ENCODE assay signal across 19 mouse cellular contexts in genomic region chr1:134638041-134638440, GRCm38 (mm10). TPM values are rescaled to one million over a fixed set of nuclear protein-coding genes. Genes with fewer than 3 reads are reported as not detected.
DNase-seq lines count a peak whose midpoint lies in the region; ATAC-seq and TF ChIP-seq lines count a peak whose summit lies in the region.
"Had no signal": no experiment of that assay in that cellular context is flagged by ENCODE, and none has a peak within 500 bp of the region (broad histone marks: within the 10 kb centered on the region; RNA-seq: fewer than 3 reads in every experiment).

No protein-coding gene starts in this region.

- DNase-seq in hindbrain, embryonic 11.5 days (ENCODE audit: low spot score) = no peak
- DNase-seq in left cerebral cortex, postnatal 14 days (ENCODE audit: low spot score in 2 of 2) = peak; percentile 53 to 62
- DNase-seq in left cerebral cortex, postnatal 10 days (ENCODE audit: extremely low spot score in 1 of 2, low spot score in 2 of 2) = no peak
- DNase-seq in stomach, postnatal 0 days (ENCODE audit: low spot score) = no peak
- no peak for DNase-seq in spleen, adult 12 weeks (ENCODE audit: low spot score)
- DNase-seq: B cell, adult 2 months had no signal

- no peak overlapping the region for H3K27ac ChIP-seq in hindbrain, embryonic 16.5 days (ENCODE audit: low read depth, low read length)
- H3K27ac ChIP-seq in hindbrain, embryonic 11.5 days (ENCODE audit: low read depth, low read length) = no peak overlapping the region
- H3K27ac ChIP-seq in stomach, embryonic 16.5 days (ENCODE audit: low read length) = peak overlapping the region; percentile 8; the same call in 1 of the 2 replicates
- no peak overlapping the region for H3K27ac ChIP-seq in stomach, postnatal 0 days (replicated peaks)
- H3K27ac ChIP-seq: forebrain, embryonic 15.5 days; hindbrain, embryonic 10.5 days; hindbrain, postnatal 0 days; liver, embryonic 14.5 days; macrophage; midbrain, embryonic 13.5 days; neural tube, embryonic 13.5 days; stomach, embryonic 15.5 days had no signal

- H3K36me3 ChIP-seq in hindbrain, embryonic 16.5 days (ENCODE audit: control insufficient read depth, insufficient read depth, low read length) = peaks cover 8% of the 10 kb centered on the region; the same call in 1 of the 2 replicates
- H3K36me3 ChIP-seq in hindbrain, embryonic 11.5 days (ENCODE audit: control insufficient read depth, insufficient read depth, low read length) = peaks cover 5% of the 10 kb centered on the region; the same call in 1 of the 2 replicates
- no peaks in the 10 kb centered on the region for H3K36me3 ChIP-seq in stomach, embryonic 16.5 days (ENCODE audit: control insufficient read depth, insufficient read depth, low read length)
- no peaks in the 10 kb centered on the region for H3K36me3 ChIP-seq in stomach, postnatal 0 days (ENCODE audit: control insufficient read depth, insufficient read depth, low read length)
- H3K36me3 ChIP-seq: stomach, embryonic 15.5 days had no signal

- no peak for TF ChIP-seq CTCF in stomach, postnatal 0 days (IDR thresholded peaks at IDR 0.05; ENCODE audit: low read depth)

- H3K9ac ChIP-seq in hindbrain, embryonic 16.5 days (ENCODE audit: low read depth, low read length) = no peak overlapping the region
- H3K9ac ChIP-seq in hindbrain, embryonic 11.5 days (ENCODE audit: low read depth, low read length) = no peak overlapping the region
- H3K9ac ChIP-seq in stomach, embryonic 16.5 days (ENCODE audit: low read length) = 0 out of 2 replicates have a peak overlapping the region, but pooled peaks have one; percentile 37
- H3K9ac ChIP-seq in stomach, postnatal 0 days (ENCODE audit: low read length) = no peak overlapping the region; the same call in 1 of the 2 replicates
- H3K9ac ChIP-seq: forebrain, embryonic 15.5 days; liver, embryonic 14.5 days; midbrain, embryonic 13.5 days; neural tube, embryonic 13.5 days; stomach, embryonic 15.5 days had no signal

- no peak for TF ChIP-seq EP300 in stomach, postnatal 0 days (optimal IDR thresholded peaks at IDR 0.05)

- H3K4me3 ChIP-seq in hindbrain, embryonic 16.5 days (ENCODE audit: low read length) = no peak overlapping the region
- no peak overlapping the region for H3K4me3 ChIP-seq in hindbrain, embryonic 11.5 days (ENCODE audit: low read depth, low read length)
- no peak overlapping the region for H3K4me3 ChIP-seq in stomach, embryonic 16.5 days (replicated peaks; ENCODE audit: low read length)
- H3K4me3 ChIP-seq in stomach, postnatal 0 days (ENCODE audit: low read depth, low read length) = no peak overlapping the region
- H3K4me3 ChIP-seq: forebrain, embryonic 15.5 days; hindbrain, embryonic 10.5 days; midbrain, embryonic 13.5 days; neural tube, embryonic 13.5 days; stomach, embryonic 15.5 days had no signal

- 41% methylated on average over 3 of the region's 3 CpGs for WGBS in hindbrain, embryonic 16.5 days
- 47% methylated on average over 3 of the region's 3 CpGs for WGBS in hindbrain, embryonic 11.5 days
- WGBS in stomach, embryonic 16.5 days = 30% methylated on average over 3 of the region's 3 CpGs
- WGBS in stomach, postnatal 0 days = 25% methylated on average over 3 of the region's 3 CpGs

- H3K4me2 ChIP-seq in hindbrain, embryonic 16.5 days (ENCODE audit: low read length) = no peak overlapping the region
- H3K4me2 ChIP-seq in hindbrain, embryonic 11.5 days (replicated peaks; ENCODE audit: low read depth, low read length) = no peak overlapping the region
- H3K4me2 ChIP-seq in stomach, embryonic 16.5 days (ENCODE audit: low read depth, low read length) = no peak overlapping the region
- H3K4me2 ChIP-seq in stomach, postnatal 0 days (replicated peaks; ENCODE audit: low read depth) = no peak overlapping the region
- H3K4me2 ChIP-seq: forebrain, embryonic 15.5 days; midbrain, embryonic 13.5 days; neural tube, embryonic 13.5 days; stomach, embryonic 15.5 days had no signal

- no peaks in the 10 kb centered on the region; the same call in 1 of the 2 replicates for H3K4me1 ChIP-seq in hindbrain, embryonic 16.5 days (ENCODE audit: control insufficient read depth, insufficient read depth, low read depth, low read length)
- no peaks in the 10 kb centered on the region for H3K4me1 ChIP-seq in hindbrain, embryonic 11.5 days (replicated peaks; ENCODE audit: control insufficient read depth, insufficient read depth, low read length)
- peaks cover 7% of the 10 kb centered on the region for H3K4me1 ChIP-seq in stomach, embryonic 16.5 days (ENCODE audit: control insufficient read depth, insufficient read depth, low read length)
- H3K4me1 ChIP-seq in stomach, postnatal 0 days (replicated peaks; ENCODE audit: control insufficient read depth, insufficient read depth) = no peaks in the 10 kb centered on the region
- H3K4me1 ChIP-seq: forebrain, embryonic 15.5 days had no signal

- intact Hi-C loops in left cerebral cortex, postnatal 14 days (cut with DNase I) = loop anchor here (5.0 kb wide), 1 partner anchor 214 kb away; no protein-coding TSS in a partner anchor
- intact Hi-C loops in left cerebral cortex, postnatal 10 days (cut with DNase I) = loop anchor here (5.0 to 10.0 kb wide), 2 partner anchors 214 to 317 kb away; partner anchors contain the start of gene Ppp1r12b

- no peaks in the 10 kb centered on the region for H3K9me3 ChIP-seq in hindbrain, embryonic 16.5 days (ENCODE audit: control insufficient read depth, low read length)
- H3K9me3 ChIP-seq in hindbrain, embryonic 11.5 days (ENCODE audit: control insufficient read depth, low read length) = no peaks in the 10 kb centered on the region
- no peaks in the 10 kb centered on the region for H3K9me3 ChIP-seq in stomach, embryonic 16.5 days (replicated peaks; ENCODE audit: control insufficient read depth, low read length)
- no peaks in the 10 kb centered on the region for H3K9me3 ChIP-seq in stomach, postnatal 0 days (ENCODE audit: control insufficient read depth, low read length)
- H3K9me3 ChIP-seq: forebrain, embryonic 15.5 days; hindbrain, embryonic 10.5 days; midbrain, embryonic 13.5 days; neural tube, embryonic 13.5 days; stomach, embryonic 15.5 days had no signal

- ATAC-seq in hindbrain, embryonic 16.5 days = 0 out of 2 replicates have a peak, but pooled peaks have one; percentile 10
- ATAC-seq in hindbrain, embryonic 11.5 days (ENCODE audit: low FRiP score) = no peak
- no peak for ATAC-seq in stomach, embryonic 16.5 days (ENCODE audit: insufficient read depth, low FRiP score)
- ATAC-seq in stomach, postnatal 0 days (ENCODE audit: low FRiP score, low TSS enrichment) = no peak
- ATAC-seq: activated CD4-positive, CD25-positive, alpha-beta regulatory T cell, adult 4 months; forebrain, embryonic 15.5 days; intestine, postnatal 0 days; midbrain, embryonic 13.5 days had no signal

- H3K27me3 ChIP-seq in hindbrain, embryonic 16.5 days (replicated peaks; ENCODE audit: control insufficient read depth, insufficient read depth, low read length) = 0 out of 2 replicates have a peak, but pooled peaks cover 2% of the 10 kb centered on the region
- no peaks in the 10 kb centered on the region for H3K27me3 ChIP-seq in hindbrain, embryonic 11.5 days (ENCODE audit: control insufficient read depth, insufficient read depth, low read length)
- H3K27me3 ChIP-seq in stomach, embryonic 16.5 days (ENCODE audit: control insufficient read depth, insufficient read depth, low read length) = no peaks in the 10 kb centered on the region
- H3K27me3 ChIP-seq in stomach, postnatal 0 days (ENCODE audit: control insufficient read depth, insufficient read depth, low read length) = no peaks in the 10 kb centered on the region
- H3K27me3 ChIP-seq: stomach, embryonic 15.5 days had no signal

RNA-seq across cellular contexts. Expression of gene Syt2, which starts 8.4 kb away (rescaled TPM):
- 11.9 and 14.9 TPM in 2 replicates for polyA plus RNA-seq in hindbrain, embryonic 16.5 days (2015; fragmentation: Nextera tagmentation; extraction: Ambion mirVana)
- polyA plus RNA-seq in hindbrain, embryonic 11.5 days (2014; fragmentation: Nextera tagmentation; extraction: Ambion mirVana) = 3.0 and 4.1 TPM in 2 replicates
- total RNA-seq in left cerebral cortex, postnatal 14 days (2021) = 10 to 100 TPM; 35.2 to 36.0 TPM
- total RNA-seq in left cerebral cortex, postnatal 10 days (2021) = 10 to 100 TPM; 17.5 to 23.2 TPM
- polyA plus RNA-seq in stomach, embryonic 16.5 days (2015; fragmentation: Nextera tagmentation; extraction: Ambion mirVana) = 2.2 and 2.6 TPM in 2 replicates
- 0.50 and 0.58 TPM in 2 replicates for polyA plus RNA-seq in stomach, postnatal 0 days (2015; fragmentation: Nextera tagmentation; extraction: Ambion mirVana)
- total RNA-seq: heart, postnatal 14 days had no signal
- polyA plus RNA-seq: macrophage had no signal

Comparison
In these comparisons a context has a peak if more than half of its experiments do, and no peak if none do; other contexts are left out.
1. DNase-seq: peak in left cerebral cortex, postnatal 14 days (2 of 2); none in hindbrain, embryonic 11.5 days (single experiment), left cerebral cortex, postnatal 10 days (0 of 2), stomach, postnatal 0 days (single experiment) and spleen, adult 12 weeks (single experiment).